Mouse (Mus musculus) lung, postnatal 25 days (tissue): ENCODE data around the gene Rbp3.

ENCODE experiments used
- DNase-seq: peaks from one replicate; pipeline ENCODE4 v3.0.0; 2022; ENCODE audit warnings: low spot score

Gene Rbp3

GRCm38 (mm10) chr14:33953761-33954160 lies at the start of gene Rbp3:
Rbp3 (plus strand) TSS chr14:33954003.
- DNase-seq: no peak

GRCm38 (mm10) chr14:33904851-33905250 lies 49.0 kb upstream of the Rbp3 start:
- no peak for DNase-seq

GRCm38 (mm10) chr14:33913727-33914126 lies 40.1 kb upstream of the Rbp3 start:
- DNase-seq: peak; percentile 58

- no peak for DNase-seq
These were observed 39.6 kb upstream of the Rbp3 start for GRCm38 (mm10) chr14:33914206-33914605.

- no peak for DNase-seq
These were observed 32.9 kb upstream of the Rbp3 start for GRCm38 (mm10) chr14:33920727-33921559.

GRCm38 (mm10) chr14:33922771-33923167 lies 31.0 kb upstream of the Rbp3 start:
- no peak for DNase-seq

GRCm38 (mm10) chr14:33923168-33924070 lies 30.4 kb upstream of the Rbp3 start, which contains the start of gene Gdf10:
Gdf10 (plus strand) TSS chr14:33923587.
- DNase-seq: no peak

GRCm38 (mm10) chr14:33931853-33932252 lies 21.9 kb upstream of the Rbp3 start:
- DNase-seq: no peak

- DNase-seq: peak; percentile 28
These were observed 20.7 kb upstream of the Rbp3 start for GRCm38 (mm10) chr14:33932935-33933703.

GRCm38 (mm10) chr14:33933778-33934317 lies 20.0 kb upstream of the Rbp3 start:
- DNase-seq: peak; percentile 8

GRCm38 (mm10) chr14:33939117-33939516 lies 14.7 kb upstream of the Rbp3 start:
- DNase-seq: peak; percentile 31

- no peak for DNase-seq
These were observed 13.1 kb upstream of the Rbp3 start, which contains the start of gene Gdf2 for GRCm38 (mm10) chr14:33940739-33941138. Gdf2 (plus strand) TSS chr14:33941039.

- no peak for DNase-seq
These were observed 11.6 kb upstream of the Rbp3 start for GRCm38 (mm10) chr14:33942222-33942621.

GRCm38 (mm10) chr14:33946125-33946524 lies 7.7 kb upstream of the Rbp3 start:
- no peak for DNase-seq

GRCm38 (mm10) chr14:33952233-33952981 lies 1.4 kb upstream of the Rbp3 start:
- no peak for DNase-seq

- no peak for DNase-seq
These were observed 2.3 kb downstream of the Rbp3 start for GRCm38 (mm10) chr14:33956055-33956454.

GRCm38 (mm10) chr14:33958186-33958585 lies 4.4 kb downstream of the Rbp3 start:
- DNase-seq: no peak

GRCm38 (mm10) chr14:33958841-33959240 lies 5.0 kb downstream of the Rbp3 start:
- no peak for DNase-seq

GRCm38 (mm10) chr14:33959341-33959740 lies 5.5 kb downstream of the Rbp3 start:
- DNase-seq: peak; percentile 27

- no peak for DNase-seq
These were observed 11.9 kb downstream of the Rbp3 start for GRCm38 (mm10) chr14:33965675-33966074.

- no peak for DNase-seq
These were observed 18.9 kb downstream of the Rbp3 start for GRCm38 (mm10) chr14:33972679-33973078.
